Mouse (Mus musculus) testis, adult 2 months (tissue): Measurements from ENCODE around the gene Upp2.

Source experiments
- CTCF ChIP-seq: fragments of 200-500 bp; IDR thresholded peaks from 2 replicates; pipeline ENCODE4 v1.5.1; 2012; ENCODE audit warnings: low read depth, mild to moderate bottlenecking, inconsistent platforms, low read length, moderate library complexity; ENCODE audit not compliant: control insufficient read depth, insufficient read depth, insufficient replicate concordance
- POLR2A ChIP-seq: fragments of 200-500 bp; IDR thresholded peaks from 2 replicates; pipeline ENCODE4 v1.6.1; 2012; ENCODE audit warnings: low read depth, mild to moderate bottlenecking, inconsistent platforms, low read length, moderate library complexity; ENCODE audit not compliant: control insufficient read depth

- TF ChIP-seq CTCF (no peak), POLR2A (no peak)
Observed at GRCm38 (mm10) chr2:58521621-58522020, 45.5 kb upstream of the Upp2 start.
